Mouse (Mus musculus) embryonic fibroblast, embryonic 13.5 days (primary cell): Measurements from ENCODE around the gene Scfd1.

Source experiments
- CTCF ChIP-seq: IDR thresholded peaks from 2 replicates; pipeline ENCODE4 v1.5.1; 2011; ENCODE audit warnings: mild to moderate bottlenecking, control low read depth, low read length, moderate library complexity, borderline replicate concordance; ENCODE audit not compliant: insufficient read depth
- POLR2A ChIP-seq: IDR thresholded peaks from 2 replicates; pipeline ENCODE4 v1.6.1; 2011; ENCODE audit warnings: low read depth, mild to moderate bottlenecking, control low read depth, low read length, moderate library complexity

DNA sequence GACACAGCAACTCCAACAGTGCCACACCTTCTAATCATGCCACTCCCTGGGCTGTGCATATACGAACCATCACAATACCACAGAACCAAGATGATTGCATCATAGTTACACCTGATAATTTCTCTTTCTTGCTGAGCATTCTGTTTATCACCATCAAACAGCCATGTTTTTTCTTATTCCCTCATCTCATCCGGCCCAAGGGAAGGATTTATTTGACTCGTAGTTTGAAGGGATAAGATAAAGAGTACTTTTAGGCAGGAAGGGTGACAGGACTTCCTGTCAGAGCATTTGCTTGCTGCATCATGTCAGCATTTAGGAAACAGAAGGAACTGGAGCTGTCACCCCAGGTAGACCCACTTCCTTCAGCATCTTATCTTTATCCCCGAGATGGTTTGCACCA is 34.1 kb downstream of the Scfd1 start:
- TF ChIP-seq POLR2A (no peak), CTCF (no peak)
